Mouse (Mus musculus) heart, embryonic 12.5 days (tissue): ENCODE data around the gene C2cd4d. TPM values are rescaled to one million over a fixed set of nuclear protein-coding genes. Genes with fewer than 3 reads are reported as not detected.
A peak's percentile ranks its signal among the peaks of the same experiment; 100 is the strongest.

Experiments used
- ATAC-seq: fragments of 200-750 bp; cut with Nextera tagmentation; 2 replicates; pipeline ENCODE4 v1.8.0; 2017; ENCODE audit warnings: moderate TSS enrichment, moderate library complexity; ENCODE audit not compliant: insufficient number of reproducible peaks, low FRiP score
- H3K27ac ChIP-seq: fragments of 300-500 bp; sonication (generic); 2 replicates; pipeline ENCODE4 v1.5.1; 2016; ENCODE audit warnings: mild to moderate bottlenecking, moderate library complexity; ENCODE audit not compliant: poor library complexity, severe bottlenecking
- H3K27me3 ChIP-seq: fragments of 300-500 bp; sonication (generic); replicated peaks from 2 replicates; pipeline ENCODE4 v1.6.1; 2016; ENCODE audit warnings: mild to moderate bottlenecking, moderate library complexity
- H3K36me3 ChIP-seq: fragments of 300-500 bp; sonication (generic); 2 replicates; pipeline ENCODE4 v1.6.1; 2016; ENCODE audit warnings: mild to moderate bottlenecking, moderate library complexity
- H3K4me1 ChIP-seq: fragments of 300-500 bp; sonication (generic); replicated peaks from 2 replicates; pipeline ENCODE4 v1.6.1; 2016; ENCODE audit warnings: mild to moderate bottlenecking
- H3K4me2 ChIP-seq: fragments of 300-500 bp; sonication (generic); 2 replicates; pipeline ENCODE4 v1.6.1; 2016; ENCODE audit warnings: mild to moderate bottlenecking, moderate library complexity
- H3K4me3 ChIP-seq: fragments of 300-500 bp; sonication (generic); 2 replicates; pipeline ENCODE4 v1.5.1; 2016; ENCODE audit warnings: mild to moderate bottlenecking
- H3K9ac ChIP-seq: fragments of 300-500 bp; sonication (generic); 2 replicates; pipeline ENCODE4 v1.6.1; 2016; ENCODE audit warnings: mild to moderate bottlenecking, moderate library complexity
- H3K9me3 ChIP-seq: fragments of 300-500 bp; sonication (generic); replicated peaks from 2 replicates; pipeline ENCODE4 v1.6.1; 2016; ENCODE audit warnings: mild to moderate bottlenecking, moderate library complexity
- WGBS: fragments of 180-500 bp; shearing (Covaris S2); methylation state at CpG from one replicate; pipeline ENCODE4 v1.1.7; 2016; 5-methylcytosine and 5-hydroxymethylcytosine counted together
- polyA plus RNA-seq: library from polyadenylated mRNA; unstranded; fragments of >200 nt; fragmentation: Nextera tagmentation; extraction: Ambion mirVana; gene quantifications from 2 replicates; pipeline ENCODE4 v1.2.1, GENCODE M21; 2016

C2cd4d gene
- polyA plus RNA-seq, 1 experiment from 2014 or later = 0.66 TPM

DNA sequence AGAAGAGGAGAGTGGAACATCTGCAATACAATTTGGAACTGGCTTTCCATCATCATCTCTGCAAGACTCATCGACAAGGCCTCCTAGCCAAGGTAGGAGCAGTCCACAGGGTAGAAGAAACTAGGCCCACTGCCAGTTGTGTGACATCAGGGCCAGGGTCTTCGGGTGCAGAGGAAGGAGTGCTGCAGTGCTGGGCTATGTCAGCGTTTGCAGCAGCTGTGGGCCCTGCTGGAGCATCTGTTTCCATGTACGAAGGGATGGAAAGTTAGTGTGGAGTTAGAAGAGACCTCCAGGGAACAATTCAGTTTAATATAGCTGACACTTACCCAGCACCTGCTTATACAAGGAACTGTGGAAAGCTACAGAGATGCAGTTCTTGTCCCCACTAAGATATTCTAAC, 30.8 kb downstream of the C2cd4d start:
- no peak overlapping the region for H3K27ac ChIP-seq
- no peak overlapping the region for H3K4me3 ChIP-seq
- no peak overlapping the region for H3K9ac ChIP-seq
- no peak overlapping the region for H3K4me2 ChIP-seq
- H3K4me1 ChIP-seq = no peaks in the 10 kb centered on the region
- no peaks in the 10 kb centered on the region for H3K36me3 ChIP-seq
- 59% methylated on average over 4 of the region's 4 CpGs for WGBS
- no peak for ATAC-seq
- H3K9me3 ChIP-seq = no peaks in the 10 kb centered on the region
- peaks cover 29% of the 10 kb centered on the region for H3K27me3 ChIP-seq

DNA sequence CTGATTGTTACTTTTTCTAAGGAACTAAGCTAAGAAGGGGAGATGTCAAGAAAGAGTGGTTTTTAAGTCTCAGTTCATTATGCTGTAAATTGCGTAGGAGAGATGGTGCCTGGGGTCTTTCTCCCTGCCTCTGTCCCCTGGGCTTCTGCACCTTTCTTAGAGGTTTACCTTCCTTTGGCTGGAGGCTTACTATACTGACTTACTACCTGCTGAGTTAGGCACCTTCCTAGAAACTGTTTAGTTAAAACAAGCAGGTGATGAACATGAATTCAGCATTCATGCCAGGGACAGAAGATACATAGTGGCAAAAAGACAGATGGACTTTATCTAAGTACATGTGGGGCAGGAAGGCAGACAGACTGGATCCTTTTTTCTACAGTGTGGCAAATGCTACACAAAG, 34.1 kb downstream of the C2cd4d start:
- no peak overlapping the region for H3K4me2 ChIP-seq
- no peak for ATAC-seq
- H3K27me3 ChIP-seq = peaks cover 54% of the 10 kb centered on the region
- peaks cover 5% of the 10 kb centered on the region; the same call in 1 of the 2 replicates for H3K4me1 ChIP-seq
- no peaks in the 10 kb centered on the region for H3K36me3 ChIP-seq
- no peak overlapping the region for H3K9ac ChIP-seq
- 59% methylated on average over 1 of the region's 1 CpGs for WGBS
- H3K9me3 ChIP-seq = no peaks in the 10 kb centered on the region
- H3K27ac ChIP-seq = no peak overlapping the region
- no peak overlapping the region for H3K4me3 ChIP-seq

DNA sequence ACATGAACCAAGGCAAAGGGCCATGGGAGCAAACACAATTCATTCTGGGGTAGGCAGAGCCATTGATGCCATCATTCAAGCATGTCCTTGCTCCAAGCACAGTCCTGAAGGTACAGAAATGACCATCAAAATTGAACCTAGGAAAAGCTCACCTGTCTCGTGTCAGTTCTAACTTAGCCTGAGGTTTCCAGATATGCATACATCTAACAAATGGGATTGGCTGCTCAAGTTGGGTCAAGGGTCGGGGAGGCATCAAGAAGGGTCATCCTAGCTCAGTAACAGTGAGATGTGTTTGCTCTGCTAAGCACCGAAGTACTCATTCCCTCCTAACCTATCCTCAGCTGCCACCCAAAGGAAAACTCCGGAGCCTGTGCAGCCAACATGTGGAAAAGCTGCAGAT, 34.6 kb downstream of the C2cd4d start:
- no peak for ATAC-seq
- peaks cover 5% of the 10 kb centered on the region; the same call in 1 of the 2 replicates for H3K4me1 ChIP-seq
- H3K27ac ChIP-seq = no peak overlapping the region
- H3K9me3 ChIP-seq = no peaks in the 10 kb centered on the region
- no peak overlapping the region for H3K9ac ChIP-seq
- H3K36me3 ChIP-seq = no peaks in the 10 kb centered on the region
- 68% methylated on average over 4 of the region's 4 CpGs for WGBS
- H3K4me2 ChIP-seq = no peak overlapping the region
- H3K27me3 ChIP-seq = peaks cover 59% of the 10 kb centered on the region
- H3K4me3 ChIP-seq = no peak overlapping the region

DNA sequence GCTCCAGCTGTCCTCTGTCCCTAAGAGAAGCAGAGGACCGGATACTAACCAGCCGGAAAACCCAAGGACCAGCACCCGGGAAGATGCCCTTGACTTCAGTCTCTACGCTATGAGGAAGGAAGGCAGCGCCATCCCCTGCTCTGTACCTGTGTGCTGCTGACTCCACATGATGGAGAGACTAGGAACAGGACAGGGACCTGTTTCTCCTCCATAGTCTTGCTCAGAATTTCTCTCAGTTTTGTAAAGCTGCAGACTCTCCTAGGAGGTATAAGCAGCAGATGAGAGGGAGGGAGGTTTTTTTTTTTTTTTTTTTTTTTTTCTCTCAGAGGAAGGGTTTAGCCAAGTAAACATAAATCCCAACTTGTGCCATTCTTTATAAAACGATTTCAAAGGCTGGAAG, 36.0 kb downstream of the C2cd4d start, which contains the start of gene Lingo4:
Lingo4 (plus strand) TSS at position 301 of the 400 bp plus-strand sequence.
- H3K27me3 ChIP-seq = peaks cover 73% of the 10 kb centered on the region
- no peak for ATAC-seq
- H3K4me2 ChIP-seq = peak within 1 kb of the TSS; percentile 66
- H3K36me3 ChIP-seq = no peaks in the 10 kb centered on the region
- H3K4me3 ChIP-seq = peak within 1 kb of the TSS; percentile 34
- peaks cover 5% of the 10 kb centered on the region; the same call in 1 of the 2 replicates for H3K4me1 ChIP-seq
- no peak within 1 kb of the TSS for H3K27ac ChIP-seq
- H3K9ac ChIP-seq = peak within 1 kb of the TSS; percentile 52; the same call in 1 of the 2 replicates
- 61% methylated on average over 6 of the region's 6 CpGs for WGBS
- H3K9me3 ChIP-seq = no peaks in the 10 kb centered on the region

DNA sequence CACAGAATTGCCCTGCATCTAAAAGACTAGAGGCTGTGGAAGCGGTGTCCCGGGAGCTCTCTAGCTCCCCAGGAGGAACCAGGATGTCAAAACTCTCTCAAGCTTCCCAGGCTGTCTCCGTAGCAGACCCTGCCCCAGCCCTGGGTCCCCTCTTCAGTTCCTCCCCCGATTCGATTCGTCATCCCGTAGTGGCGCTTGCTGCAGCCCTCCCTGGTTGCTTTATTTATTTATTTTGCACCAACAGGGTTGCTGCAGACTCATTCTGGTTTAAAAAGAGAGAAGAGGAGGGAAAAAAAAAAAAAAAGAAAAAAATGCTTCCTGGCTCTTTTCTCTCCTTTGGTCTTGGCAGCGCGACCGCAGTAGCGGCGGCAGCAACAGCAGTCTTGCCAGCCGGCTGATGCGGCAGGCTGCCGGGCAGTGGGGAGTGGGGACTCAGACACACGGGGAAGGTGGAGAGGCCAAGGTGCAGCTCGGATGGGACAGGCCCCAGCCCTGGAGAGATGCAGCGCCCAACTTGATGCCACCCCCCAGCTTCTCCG, 36.8 kb downstream of the C2cd4d start:
- 2% methylated on average over 20 of the region's 20 CpGs for WGBS
- no peak overlapping the region for H3K27ac ChIP-seq
- H3K4me2 ChIP-seq = peak overlapping the region; percentile 66
- no peaks in the 10 kb centered on the region for H3K9me3 ChIP-seq
- peaks cover 5% of the 10 kb centered on the region; the same call in 1 of the 2 replicates for H3K4me1 ChIP-seq
- H3K9ac ChIP-seq = peak overlapping the region; percentile 52; the same call in 1 of the 2 replicates
- peaks cover 81% of the 10 kb centered on the region for H3K27me3 ChIP-seq
- H3K4me3 ChIP-seq = peak overlapping the region; percentile 34
- ATAC-seq = no peak
- H3K36me3 ChIP-seq = no peaks in the 10 kb centered on the region

DNA sequence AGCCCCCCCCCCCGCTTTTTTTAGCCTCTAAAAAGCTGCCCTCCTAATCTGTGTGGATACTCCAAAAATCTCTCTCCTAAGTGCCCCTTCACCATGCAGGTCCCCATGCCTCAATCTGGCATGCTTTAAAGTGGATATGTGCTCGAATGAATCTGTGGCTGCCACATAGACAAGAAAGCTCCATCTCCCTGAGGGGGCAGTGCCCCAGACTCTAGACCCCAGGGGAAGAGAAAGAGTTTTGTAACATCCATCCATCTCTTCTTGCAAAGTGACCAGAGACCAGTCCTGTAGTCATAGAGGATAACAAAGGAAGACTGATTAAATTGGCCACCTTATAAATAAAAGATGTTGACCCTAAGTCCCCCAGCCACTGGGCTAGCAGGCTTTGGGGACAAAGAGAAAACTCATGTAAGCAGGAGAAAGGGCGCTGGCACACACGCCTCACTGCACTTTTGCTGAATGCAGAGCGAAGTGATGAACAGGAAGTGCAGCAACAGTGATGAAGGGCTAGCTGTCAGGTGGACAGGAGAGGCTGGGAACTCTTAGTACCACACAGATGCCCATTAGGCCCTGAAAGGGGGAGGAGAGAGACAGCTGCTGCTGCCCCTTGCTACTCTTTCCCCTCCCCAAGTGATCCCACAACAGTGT, 37.5 kb downstream of the C2cd4d start:
- WGBS = 43% methylated on average over 5 of the region's 5 CpGs
- Histone ChIP-seq H3K36me3 (no peaks in the 10 kb centered on the region), H3K4me1 (peaks cover 5% of the 10 kb centered on the region; the same call in 1 of the 2 replicates), H3K4me3 (no peak overlapping the region), H3K9ac (no peak overlapping the region), H3K9me3 (no peaks in the 10 kb centered on the region), H3K4me2 (peak overlapping the region; percentile 66), H3K27me3 (peaks cover 87% of the 10 kb centered on the region), H3K27ac (no peak overlapping the region)
- no peak for ATAC-seq

DNA sequence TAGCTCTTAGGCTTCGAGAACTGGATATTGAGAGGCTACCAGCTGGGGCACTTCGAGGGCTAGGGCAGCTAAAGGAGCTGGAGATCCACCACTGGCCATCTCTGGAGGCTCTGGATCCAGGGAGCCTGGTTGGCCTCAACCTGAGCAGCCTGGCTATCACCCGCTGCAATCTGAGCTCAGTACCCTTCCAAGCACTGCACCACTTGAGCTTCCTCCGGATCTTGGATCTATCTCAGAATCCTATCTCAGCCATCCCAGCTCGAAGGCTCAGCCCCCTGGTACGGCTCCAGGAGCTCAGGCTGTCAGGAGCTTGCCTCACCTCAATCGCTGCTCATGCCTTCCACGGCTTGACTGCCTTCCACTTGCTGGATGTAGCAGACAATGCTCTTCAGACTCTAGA, 40.2 kb downstream of the C2cd4d start:
- H3K27me3 ChIP-seq = peaks cover 80% of the 10 kb centered on the region
- ATAC-seq = no peak
- H3K9me3 ChIP-seq = no peaks in the 10 kb centered on the region
- no peak overlapping the region for H3K9ac ChIP-seq
- H3K36me3 ChIP-seq = no peaks in the 10 kb centered on the region
- no peak overlapping the region for H3K27ac ChIP-seq
- WGBS = 43% methylated on average over 8 of the region's 8 CpGs
- no peak overlapping the region for H3K4me2 ChIP-seq
- no peak overlapping the region for H3K4me3 ChIP-seq
- peaks cover 5% of the 10 kb centered on the region; the same call in 1 of the 2 replicates for H3K4me1 ChIP-seq

DNA sequence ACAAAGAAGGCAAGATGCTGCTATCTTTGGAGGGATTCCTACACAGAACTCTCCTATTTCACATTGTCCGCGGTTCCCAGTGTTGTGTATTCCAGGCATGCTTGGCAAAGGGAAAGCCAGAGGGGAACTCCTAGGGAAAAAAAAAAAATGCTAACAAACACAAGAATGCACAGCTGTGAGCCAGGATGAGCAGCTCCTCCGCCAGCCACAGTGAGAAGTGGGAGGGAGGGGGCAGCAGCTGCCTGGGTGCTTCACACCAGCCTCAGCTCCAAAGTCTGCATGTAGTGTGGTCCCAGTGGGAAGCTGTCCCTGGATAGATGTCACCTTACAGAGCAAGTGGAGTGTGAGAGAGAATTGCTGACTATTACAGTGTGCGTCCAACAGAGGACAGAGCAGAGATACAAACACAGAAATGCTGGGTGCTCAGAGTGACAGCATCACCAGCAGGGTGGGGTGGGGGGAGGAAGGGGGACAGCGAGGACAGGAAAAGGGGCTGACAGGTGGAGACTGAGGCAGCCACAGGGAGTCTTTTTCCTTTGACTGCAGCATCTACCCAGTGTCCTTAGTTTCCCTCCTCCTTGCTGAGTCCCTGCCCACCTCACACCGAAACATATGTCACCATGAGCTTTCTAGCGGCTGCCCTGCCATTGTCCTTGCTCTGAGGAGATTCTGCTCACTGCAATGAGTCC, 42.3 kb downstream of the C2cd4d start:
- no peak for ATAC-seq
- no peak overlapping the region for H3K4me2 ChIP-seq
- H3K4me3 ChIP-seq = no peak overlapping the region
- WGBS = 21% methylated on average over 7 of the region's 7 CpGs
- H3K9me3 ChIP-seq = no peaks in the 10 kb centered on the region
- no peaks in the 10 kb centered on the region for H3K36me3 ChIP-seq
- no peak overlapping the region for H3K9ac ChIP-seq
- peaks cover 61% of the 10 kb centered on the region for H3K27me3 ChIP-seq
- H3K4me1 ChIP-seq = peaks cover under 1% of the 10 kb centered on the region; the same call in 1 of the 2 replicates
- H3K27ac ChIP-seq = no peak overlapping the region

DNA sequence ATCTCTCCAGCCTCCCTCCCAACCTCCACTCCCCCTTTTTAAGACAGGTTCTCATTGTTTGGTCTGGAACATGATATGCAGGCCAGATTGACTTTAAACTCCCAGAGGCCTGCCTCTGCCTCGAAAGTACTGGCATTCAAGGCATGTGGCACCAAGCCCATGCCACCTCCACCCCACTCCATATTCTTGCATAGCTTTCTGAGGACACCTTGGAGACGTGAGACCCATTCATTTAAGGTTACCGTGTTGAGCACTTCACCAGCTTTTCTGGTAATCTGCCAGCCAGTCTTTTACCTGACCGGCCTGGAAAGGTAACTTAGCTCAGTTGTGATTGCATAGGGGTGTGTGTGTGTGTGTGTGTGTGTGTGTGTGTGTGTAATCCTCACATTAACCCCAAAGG, 43.3 kb downstream of the C2cd4d start:
- H3K4me3 ChIP-seq = no peak overlapping the region
- no peak overlapping the region for H3K27ac ChIP-seq
- H3K4me1 ChIP-seq = no peaks in the 10 kb centered on the region
- peaks cover 50% of the 10 kb centered on the region for H3K27me3 ChIP-seq
- no peaks in the 10 kb centered on the region for H3K36me3 ChIP-seq
- H3K9ac ChIP-seq = no peak overlapping the region
- no peaks in the 10 kb centered on the region for H3K9me3 ChIP-seq
- no peak for ATAC-seq
- H3K4me2 ChIP-seq = no peak overlapping the region
- 60% methylated on average over 4 of the region's 4 CpGs for WGBS

DNA sequence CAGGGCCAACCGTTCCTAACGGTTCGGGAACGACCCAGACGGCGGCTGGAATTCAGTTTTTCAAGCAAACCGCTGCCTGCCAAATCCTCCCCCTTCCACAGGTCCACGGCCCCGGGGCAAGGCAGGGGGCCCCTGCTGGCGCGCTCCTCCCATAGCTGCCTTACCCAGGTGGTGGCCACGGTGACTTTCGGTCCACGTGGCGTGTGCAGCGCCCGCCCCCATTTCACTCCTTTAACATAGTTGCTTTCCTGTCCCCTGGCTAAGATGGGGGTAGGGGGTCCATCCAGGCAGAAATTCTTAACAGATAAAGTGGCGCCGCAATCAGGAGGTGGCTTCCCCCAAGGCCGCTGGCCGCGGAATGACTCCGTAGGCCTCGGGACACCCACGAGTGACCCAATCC, 50.3 kb downstream of the C2cd4d start:
- Histone ChIP-seq H3K4me1 (peaks cover 3% of the 10 kb centered on the region; the same call in 1 of the 2 replicates), H3K4me3 (peak overlapping the region; percentile 54), H3K36me3 (no peaks in the 10 kb centered on the region), H3K9ac (peak overlapping the region; percentile 5; the same call in 1 of the 2 replicates), H3K4me2 (peak overlapping the region; percentile 78), H3K27me3 (peaks cover 5% of the 10 kb centered on the region), H3K9me3 (no peaks in the 10 kb centered on the region), H3K27ac (no peak overlapping the region)
- 0 out of 2 replicates have a peak, but pooled peaks have one; percentile 13 for ATAC-seq
- 10% methylated on average over 25 of the region's 25 CpGs for WGBS

DNA sequence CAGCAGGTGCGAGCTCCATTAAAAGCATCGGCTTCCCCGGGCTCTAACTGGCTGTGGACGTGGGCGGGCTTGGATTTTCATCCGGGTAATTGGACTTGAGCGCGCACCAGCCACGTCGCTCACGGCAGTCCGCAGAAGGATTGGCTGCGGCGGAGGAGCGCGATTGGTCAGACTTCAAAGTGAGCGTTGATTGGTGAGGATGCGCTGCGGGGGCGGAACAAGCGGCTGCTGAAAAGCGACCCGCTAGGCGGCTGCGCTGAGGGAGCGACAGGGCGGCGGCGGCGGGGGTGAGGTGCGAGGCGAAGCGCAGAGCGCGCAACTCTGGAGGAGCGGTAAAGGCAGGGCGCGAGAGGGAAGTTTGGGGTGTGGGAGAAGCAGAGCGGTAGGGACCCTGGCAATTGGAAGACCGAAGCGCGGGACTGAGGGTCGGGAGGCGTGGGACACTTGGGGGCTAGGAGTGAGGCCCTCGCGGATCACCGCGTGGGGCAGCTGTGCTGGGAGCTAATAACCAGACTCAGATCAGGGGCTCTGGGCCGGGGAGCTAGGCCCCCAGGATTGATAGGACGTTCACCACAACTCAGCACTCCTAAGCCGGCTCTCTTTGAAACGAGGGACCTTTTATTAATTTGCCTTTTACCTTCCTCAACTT, 50.9 kb downstream of the C2cd4d start, which contains the start of gene Tdrkh:
Tdrkh (plus strand) TSS at position 243 of the 649 bp plus-strand sequence.
- Histone ChIP-seq H3K36me3 (no peaks in the 10 kb centered on the region), H3K27ac (no peak within 1 kb of the TSS), H3K9ac (peak within 1 kb of the TSS; percentile 22; the same call in 1 of the 2 replicates), H3K4me1 (peaks cover 3% of the 10 kb centered on the region; the same call in 1 of the 2 replicates), H3K4me2 (peak within 1 kb of the TSS; percentile 78), H3K4me3 (peak within 1 kb of the TSS; percentile 54), H3K9me3 (no peaks in the 10 kb centered on the region), H3K27me3 (peaks cover 5% of the 10 kb centered on the region)
- ATAC-seq = peak; percentile 98
- 8% methylated on average over 52 of the region's 52 CpGs for WGBS
